Mouse (Mus musculus): ENCODE results near the gene Zfyve21. TPM values are rescaled to one million over a fixed set of nuclear protein-coding genes. Genes with fewer than 3 reads are reported as not detected.

The Zfyve21 gene
- polyA plus RNA-seq, 2 experiments: 38.4 to 52.0 TPM

DNA sequence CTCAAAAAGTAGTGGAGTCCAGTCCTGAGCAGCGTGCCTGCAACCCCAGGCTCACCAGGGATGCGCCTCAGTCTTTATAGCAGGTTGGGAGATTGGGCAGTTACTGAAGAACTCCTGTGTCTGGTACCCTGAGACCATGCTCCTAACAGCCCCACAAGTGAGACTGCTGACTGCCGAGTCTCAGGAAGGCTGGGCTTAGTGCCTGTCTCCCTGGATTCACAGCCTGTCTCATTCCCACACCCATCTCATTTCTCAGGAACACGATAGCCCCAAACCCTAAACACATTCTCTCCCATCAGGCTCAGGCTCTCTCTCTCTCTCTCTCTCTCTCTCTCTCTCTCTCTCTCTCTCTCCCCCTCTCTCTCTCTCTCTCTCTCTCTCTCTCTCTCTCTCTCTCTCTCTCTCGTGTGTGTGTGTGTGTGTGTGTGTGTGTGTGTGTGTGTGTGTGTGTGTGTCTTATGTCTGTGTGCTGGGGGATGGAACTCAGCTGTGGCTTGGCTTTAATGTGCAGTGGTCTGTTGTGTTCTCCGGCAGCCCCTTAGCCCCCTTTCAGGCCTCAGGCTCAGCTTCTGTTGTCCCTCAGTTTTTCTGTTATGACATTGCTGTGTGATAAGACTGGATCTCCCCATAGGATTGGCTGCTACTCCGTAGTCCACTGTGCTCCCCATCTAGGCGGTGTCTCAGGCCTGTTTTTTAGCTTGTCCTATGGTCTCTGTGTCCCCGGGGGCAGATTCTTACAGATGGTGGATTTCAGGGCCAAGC is 44.0 kb upstream of the Zfyve21 start:
- no peak overlapping the region for H3K4me2 ChIP-seq (ENCODE audit: low read depth)
- 67% methylated on average over 9 of the region's 9 CpGs for WGBS (ENCODE audit: insufficient replicate concordance)
- ATAC-seq (ENCODE audit: insufficient read depth) (no peak), DNase-seq (ENCODE audit: low read depth in 3 of 3, low spot score in 3 of 3) (no peak)
- H3K9me3 ChIP-seq (ENCODE audit: control insufficient read depth, low read length): no peaks in the 10 kb centered on the region
- H3K9ac ChIP-seq (replicated peaks): no peak overlapping the region
- peaks cover 23% of the 10 kb centered on the region for H3K36me3 ChIP-seq (replicated peaks; ENCODE audit: control insufficient read depth, insufficient read depth, low read depth)
- H3K27me3 ChIP-seq (ENCODE audit: control insufficient read depth, insufficient read depth, low read length): no peaks in the 10 kb centered on the region
- H3K4me1 ChIP-seq (replicated peaks; ENCODE audit: control insufficient read depth in 2 of 2, insufficient read depth in 2 of 2, low read length in 1 of 2): 0 out of 4 replicates have a peak, but pooled peaks cover 0 to 3% of the 10 kb centered on the region in 2 experiments
- no peak for TF ChIP-seq EP300 (IDR thresholded peaks at IDR 0.05; ENCODE audit: low read depth)
- TF ChIP-seq CTCF (IDR thresholded peaks at IDR 0.05; ENCODE audit: low read depth): no peak
- H3K27ac ChIP-seq: no peak overlapping the region
- no peak overlapping the region for H3K4me3 ChIP-seq (ENCODE audit: insufficient read depth in 1 of 2, low read depth in 2 of 2, low read length in 2 of 2)

DNA sequence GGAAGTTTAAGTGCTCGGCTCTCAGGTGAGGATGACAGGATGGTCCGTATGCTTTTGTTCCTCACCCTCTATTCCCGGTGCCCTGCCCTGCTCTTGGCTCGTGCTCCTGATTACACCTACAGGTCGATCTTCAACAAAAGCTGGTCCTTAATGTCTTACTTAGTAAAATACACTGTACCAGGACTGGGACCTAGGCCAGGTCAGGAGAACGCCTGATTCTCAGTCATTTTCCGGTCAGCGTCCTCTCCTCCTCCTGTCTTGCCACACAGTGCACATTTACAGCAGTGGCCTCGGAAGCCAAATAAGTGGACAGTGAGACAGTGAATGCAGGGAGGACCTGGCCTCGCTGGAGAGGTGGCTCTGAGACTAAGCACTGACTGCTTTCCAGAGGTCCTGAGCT is 43.3 kb upstream of the Zfyve21 start:
- Histone ChIP-seq H3K9me3 (ENCODE audit: control insufficient read depth, low read length) (no peaks in the 10 kb centered on the region), H3K4me2 (ENCODE audit: low read depth) (no peak overlapping the region), H3K27me3 (ENCODE audit: control insufficient read depth, insufficient read depth, low read length) (no peaks in the 10 kb centered on the region), H3K4me1 (replicated peaks; ENCODE audit: control insufficient read depth in 2 of 2, insufficient read depth in 2 of 2, low read length in 1 of 2) (0 out of 4 replicates have a peak, but pooled peaks cover 0 to 3% of the 10 kb centered on the region in 2 experiments), H3K27ac (no peak overlapping the region), H3K4me3 (ENCODE audit: insufficient read depth in 1 of 2, low read depth in 2 of 2, low read length in 2 of 2) (no peak overlapping the region), H3K9ac (replicated peaks) (no peak overlapping the region), H3K36me3 (replicated peaks; ENCODE audit: control insufficient read depth, insufficient read depth, low read depth) (peaks cover 23% of the 10 kb centered on the region)
- TF ChIP-seq EP300 (IDR thresholded peaks at IDR 0.05; ENCODE audit: low read depth): no peak
- no peak; the same call in 1 of the 2 replicates for TF ChIP-seq CTCF (IDR thresholded peaks at IDR 0.05; ENCODE audit: low read depth)
- 79% methylated on average over 10 of the region's 10 CpGs for whole genome bisulfite sequencing (ENCODE audit: insufficient replicate concordance)
- no peak for ATAC-seq (ENCODE audit: insufficient read depth)
- DNase-seq (ENCODE audit: low read depth in 3 of 3, low spot score in 3 of 3): no peak

DNA sequence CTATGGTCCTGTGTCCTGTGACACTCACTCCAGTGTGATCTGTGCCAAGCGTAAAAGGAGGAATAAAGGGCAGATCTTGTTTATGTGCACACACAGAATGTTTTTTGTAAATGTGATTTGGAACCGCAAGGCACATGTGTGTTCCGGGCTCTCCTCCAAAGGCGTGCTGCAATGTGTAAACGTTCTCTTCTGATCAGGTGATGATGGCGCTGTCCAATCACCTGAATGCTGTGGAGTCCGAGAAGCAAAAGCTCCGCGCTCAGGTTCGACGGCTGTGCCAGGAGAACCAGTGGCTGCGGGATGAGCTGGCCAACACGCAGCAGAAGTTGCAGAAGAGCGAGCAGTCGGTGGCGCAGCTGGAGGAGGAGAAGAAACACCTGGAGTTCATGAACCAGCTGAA is 39.8 kb upstream of the Zfyve21 start:
- H3K4me1 ChIP-seq (replicated peaks; ENCODE audit: control insufficient read depth in 2 of 2, insufficient read depth in 2 of 2, low read length in 1 of 2): 0 out of 4 replicates have a peak, but pooled peaks cover 0 to 3% of the 10 kb centered on the region in 2 experiments
- no peak overlapping the region for H3K4me3 ChIP-seq (ENCODE audit: insufficient read depth in 1 of 2, low read depth in 2 of 2, low read length in 2 of 2)
- H3K27me3 ChIP-seq (ENCODE audit: control insufficient read depth, insufficient read depth, low read length): no peaks in the 10 kb centered on the region
- TF ChIP-seq CTCF (IDR thresholded peaks at IDR 0.05; ENCODE audit: low read depth): no peak
- TF ChIP-seq EP300 (IDR thresholded peaks at IDR 0.05; ENCODE audit: low read depth): no peak
- no peak overlapping the region for H3K27ac ChIP-seq
- peaks cover 45% of the 10 kb centered on the region for H3K36me3 ChIP-seq (replicated peaks; ENCODE audit: control insufficient read depth, insufficient read depth, low read depth)
- H3K9ac ChIP-seq (replicated peaks): no peak overlapping the region
- WGBS (ENCODE audit: insufficient replicate concordance): 91% methylated on average over 16 of the region's 16 CpGs
- DNase-seq (ENCODE audit: low read depth in 3 of 3, low spot score in 3 of 3) (no peak), ATAC-seq (ENCODE audit: insufficient read depth) (no peak)
- H3K4me2 ChIP-seq (ENCODE audit: low read depth): no peak overlapping the region
- no peaks in the 10 kb centered on the region for H3K9me3 ChIP-seq (ENCODE audit: control insufficient read depth, low read length)

DNA sequence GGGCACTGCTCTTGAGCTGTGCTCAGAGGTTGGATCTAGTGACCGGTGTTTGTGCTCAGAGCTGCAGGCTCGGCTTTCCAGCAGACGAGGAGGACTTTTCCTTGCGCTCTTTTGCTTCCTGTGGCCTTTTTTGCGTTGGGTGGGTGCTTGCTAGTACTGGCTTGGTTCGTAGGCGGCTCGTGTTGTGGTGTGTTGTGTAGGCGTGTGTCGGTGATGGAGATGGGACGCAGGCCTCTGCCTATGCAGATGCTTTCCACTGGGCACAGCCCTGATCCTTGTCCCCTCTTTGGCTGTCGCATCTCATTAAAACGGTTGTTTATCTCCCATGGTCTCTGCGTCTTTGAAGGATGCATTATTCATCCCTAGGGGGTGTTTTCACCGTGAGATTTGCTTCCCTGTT is 39.1 kb upstream of the Zfyve21 start:
- no peak for DNase-seq (ENCODE audit: low read depth in 3 of 3, low spot score in 3 of 3)
- Histone ChIP-seq H3K4me3 (ENCODE audit: insufficient read depth in 1 of 2, low read depth in 2 of 2, low read length in 2 of 2) (no peak overlapping the region), H3K27me3 (ENCODE audit: control insufficient read depth, insufficient read depth, low read length) (no peaks in the 10 kb centered on the region), H3K27ac (no peak overlapping the region), H3K9ac (replicated peaks) (no peak overlapping the region), H3K4me1 (replicated peaks; ENCODE audit: control insufficient read depth in 2 of 2, insufficient read depth in 2 of 2, low read length in 1 of 2) (no peaks in the 10 kb centered on the region), H3K4me2 (ENCODE audit: low read depth) (no peak overlapping the region), H3K9me3 (ENCODE audit: control insufficient read depth, low read length) (no peaks in the 10 kb centered on the region), H3K36me3 (replicated peaks; ENCODE audit: control insufficient read depth, insufficient read depth, low read depth) (peaks cover 51% of the 10 kb centered on the region)
- no peak for TF ChIP-seq CTCF (IDR thresholded peaks at IDR 0.05; ENCODE audit: low read depth)
- TF ChIP-seq EP300 (IDR thresholded peaks at IDR 0.05; ENCODE audit: low read depth): no peak
- no peak for ATAC-seq (ENCODE audit: insufficient read depth)
- WGBS (ENCODE audit: insufficient replicate concordance): 89% methylated on average over 15 of the region's 15 CpGs

DNA sequence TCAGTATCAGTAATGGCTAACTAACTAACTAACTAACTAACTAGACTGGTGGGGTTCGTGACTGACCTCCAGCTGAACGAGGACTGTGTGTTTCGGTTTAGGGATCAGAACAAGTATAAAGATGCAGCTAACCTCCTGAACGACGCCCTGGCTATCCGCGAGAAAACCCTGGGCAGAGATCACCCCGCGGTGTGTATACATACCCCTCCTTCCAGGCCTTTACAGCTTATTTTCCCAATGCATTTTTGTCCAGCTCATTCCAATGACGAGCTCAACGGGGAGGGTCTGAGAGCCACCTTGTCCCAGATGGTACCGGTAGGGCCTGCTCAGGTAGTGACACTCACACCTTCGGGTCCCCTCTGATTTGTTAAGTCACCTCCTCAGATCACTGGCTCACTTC is 36.1 kb upstream of the Zfyve21 start:
- 85% methylated on average over 13 of the region's 13 CpGs for WGBS (ENCODE audit: insufficient replicate concordance)
- ATAC-seq (ENCODE audit: insufficient read depth): no peak

More for the DNA sequence above, 36.1 kb upstream of the Zfyve21 start:
- Histone ChIP-seq H3K27me3 (ENCODE audit: control insufficient read depth, insufficient read depth, low read length) (no peaks in the 10 kb centered on the region), H3K9me3 (ENCODE audit: control insufficient read depth, low read length) (no peaks in the 10 kb centered on the region), H3K27ac (no peak overlapping the region), H3K36me3 (replicated peaks; ENCODE audit: control insufficient read depth, insufficient read depth, low read depth) (peaks cover 49% of the 10 kb centered on the region), H3K4me2 (ENCODE audit: low read depth) (no peak overlapping the region), H3K4me1 (replicated peaks; ENCODE audit: control insufficient read depth in 2 of 2, insufficient read depth in 2 of 2, low read length in 1 of 2) (no peaks in the 10 kb centered on the region), H3K4me3 (ENCODE audit: insufficient read depth in 1 of 2, low read depth in 2 of 2, low read length in 2 of 2) (no peak overlapping the region), H3K9ac (replicated peaks) (no peak overlapping the region)
- DNase-seq (ENCODE audit: low read depth in 3 of 3, low spot score in 3 of 3): no peak
- TF ChIP-seq EP300 (IDR thresholded peaks at IDR 0.05; ENCODE audit: low read depth) (no peak), CTCF (IDR thresholded peaks at IDR 0.05; ENCODE audit: low read depth) (no peak)
